Mouse (Mus musculus): ENCODE measurements around the gene Pkp1.

The Pkp1 gene

DNA sequence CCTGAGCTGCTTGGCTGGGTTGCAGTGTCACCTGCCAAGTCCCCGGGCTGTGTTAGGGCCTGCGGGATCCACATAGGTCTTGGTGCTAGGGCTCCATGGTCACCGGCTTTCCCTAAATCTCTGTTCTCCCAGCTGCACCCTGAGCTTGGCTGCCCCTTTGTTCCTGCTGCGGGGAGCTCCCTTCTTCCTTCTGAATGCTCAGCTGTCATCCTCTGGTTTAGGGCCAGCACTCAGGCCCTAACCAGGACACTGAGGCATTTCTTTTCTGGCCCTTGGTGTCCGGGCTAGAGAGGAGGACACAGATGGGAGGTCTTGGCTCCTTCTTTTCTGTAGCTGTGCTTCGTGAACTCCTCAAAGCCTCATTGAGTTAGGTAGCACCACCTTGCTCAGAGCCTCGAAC, 97.2 kb downstream of the Pkp1 start:
- DNase-seq (ENCODE audit: low read depth, low spot score) = no peak

All from retina, postnatal 7 days (tissue).